Mouse (Mus musculus) intestine, embryonic 16.5 days (tissue): Measurements from ENCODE around the gene Mpv17. TPM values are rescaled to one million over a fixed set of nuclear protein-coding genes. Genes with fewer than 3 reads are reported as not detected.

Experiments used
- ATAC-seq: fragments of 200-750 bp; cut with Nextera tagmentation; 2 replicates; pipeline ENCODE4 v1.8.0; 2017; ENCODE audit warnings: moderate TSS enrichment, moderate library complexity
- H3K27ac ChIP-seq: fragments of 300-500 bp; sonication (generic); 2 replicates; pipeline ENCODE4 v1.5.1; 2014; ENCODE audit warnings: mild to moderate bottlenecking, low read length
- H3K27me3 ChIP-seq: fragments of 300-500 bp; sonication (generic); replicated peaks from 2 replicates; pipeline ENCODE4 v1.6.1; 2014; ENCODE audit warnings: low read length, control low read depth, mixed read lengths; ENCODE audit not compliant: control insufficient read depth, insufficient read depth
- H3K36me3 ChIP-seq: fragments of 300-500 bp; sonication (generic); 2 replicates; pipeline ENCODE4 v1.6.1; 2014; ENCODE audit warnings: low read length, control low read depth; ENCODE audit not compliant: control insufficient read depth, insufficient read depth
- H3K4me1 ChIP-seq: fragments of 300-500 bp; sonication (generic); 2 replicates; pipeline ENCODE4 v1.6.1; 2014; ENCODE audit warnings: low read length, control low read depth, mixed read lengths; ENCODE audit not compliant: control insufficient read depth, insufficient read depth
- H3K4me2 ChIP-seq: fragments of 300-500 bp; sonication (generic); 2 replicates; pipeline ENCODE4 v1.6.1; 2014; ENCODE audit warnings: low read depth, low read length, control low read depth
- H3K4me3 ChIP-seq: fragments of 300-500 bp; sonication (generic); 2 replicates; pipeline ENCODE4 v1.5.1; 2014; ENCODE audit warnings: mild to moderate bottlenecking, low read length
- H3K9ac ChIP-seq: fragments of 300-500 bp; sonication (generic); 2 replicates; pipeline ENCODE4 v1.6.1; 2014; ENCODE audit warnings: low read depth, low read length
- H3K9me3 ChIP-seq: fragments of 300-500 bp; sonication (generic); 2 replicates; pipeline ENCODE4 v1.6.1; 2016; ENCODE audit warnings: low read length, control low read depth; ENCODE audit not compliant: control insufficient read depth
- WGBS: fragments of 180-500 bp; shearing (Covaris S2); extraction: QIAGEN DNeasy Blood & Tissue Kit; methylation state at CpG from one replicate; pipeline ENCODE4 v1.1.7; 2014; 5-methylcytosine and 5-hydroxymethylcytosine counted together
- polyA plus RNA-seq: library from polyadenylated mRNA; unstranded; fragments of >200 nt; fragmentation: Nextera tagmentation; extraction: Ambion mirVana; gene quantifications from 2 replicates; pipeline ENCODE4 v1.2.1, GENCODE M21; 2015

Mpv17 gene
- polyA plus RNA-seq, 1 experiment from 2014 or later: 80.3 TPM

DNA sequence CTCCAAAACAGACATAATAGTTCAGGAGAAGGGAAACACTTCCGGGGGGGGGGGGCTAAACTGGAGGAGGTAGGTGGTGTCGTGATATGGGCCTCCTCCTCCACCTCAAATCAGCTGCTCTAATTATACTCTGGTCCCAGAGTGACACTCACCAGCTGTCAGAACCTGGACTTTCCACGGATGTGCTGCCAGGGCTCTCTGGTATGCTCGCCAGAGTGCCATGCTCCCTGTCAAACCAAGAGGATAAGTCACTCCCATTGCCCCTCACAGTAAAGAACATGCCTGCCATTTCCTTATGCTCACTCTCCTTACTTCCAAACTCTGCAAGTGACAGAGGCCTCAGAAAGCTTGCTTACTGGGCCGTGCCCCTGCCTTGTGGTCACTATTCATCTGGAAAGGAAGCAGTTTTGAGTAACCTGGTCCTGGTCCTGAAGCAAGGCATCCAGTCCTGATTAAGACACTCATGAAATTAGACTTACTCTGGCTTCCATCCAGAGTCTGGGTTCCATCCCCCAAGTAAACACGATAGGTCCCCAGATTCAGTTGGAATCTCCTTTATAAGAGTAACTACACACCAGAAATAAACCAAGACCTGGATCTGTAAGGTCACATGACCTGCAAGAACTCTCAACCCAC is 417 bp downstream of the Mpv17 start:
- H3K27me3 ChIP-seq: no peaks in the 10 kb centered on the region
- peak overlapping the region; percentile 81 for H3K9ac ChIP-seq
- peak overlapping the region; percentile 50 for H3K27ac ChIP-seq
- peak; percentile 30 for ATAC-seq
- peaks cover 6% of the 10 kb centered on the region for H3K4me1 ChIP-seq
- peaks cover 13% of the 10 kb centered on the region for H3K36me3 ChIP-seq
- peak overlapping the region; percentile 73 for H3K4me3 ChIP-seq
- WGBS: 17% methylated on average over 6 of the region's 6 CpGs
- no peaks in the 10 kb centered on the region for H3K9me3 ChIP-seq
- peak overlapping the region; percentile 86 for H3K4me2 ChIP-seq

DNA sequence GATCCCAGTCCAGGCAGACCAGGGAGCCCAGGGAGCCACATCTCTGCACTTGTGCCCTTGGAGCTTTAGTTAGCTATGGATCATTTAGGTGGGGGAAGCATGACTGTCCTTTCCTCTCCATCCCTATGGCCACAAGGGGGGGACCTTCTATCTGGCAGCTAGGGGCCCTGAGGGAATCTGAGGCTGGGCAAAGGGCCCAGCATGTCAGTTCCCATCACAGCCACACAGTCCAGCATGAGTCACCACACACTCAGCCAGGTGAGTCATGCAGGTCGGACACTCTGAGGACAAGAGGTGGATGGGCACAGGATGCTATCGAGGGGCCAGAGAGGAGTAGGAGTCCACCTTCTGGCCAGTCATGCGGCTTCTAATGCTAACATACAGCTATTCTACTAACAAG is 2.3 kb downstream of the Mpv17 start:
- Histone ChIP-seq H3K9me3 (no peaks in the 10 kb centered on the region), H3K27me3 (no peaks in the 10 kb centered on the region), H3K4me3 (no peak overlapping the region), H3K27ac (no peak overlapping the region), H3K4me1 (peaks cover 6% of the 10 kb centered on the region), H3K36me3 (no peaks in the 10 kb centered on the region; the same call in 1 of the 2 replicates), H3K4me2 (no peak overlapping the region), H3K9ac (no peak overlapping the region)
- WGBS: 85% methylated on average over 3 of the region's 3 CpGs
- no peak for ATAC-seq

DNA sequence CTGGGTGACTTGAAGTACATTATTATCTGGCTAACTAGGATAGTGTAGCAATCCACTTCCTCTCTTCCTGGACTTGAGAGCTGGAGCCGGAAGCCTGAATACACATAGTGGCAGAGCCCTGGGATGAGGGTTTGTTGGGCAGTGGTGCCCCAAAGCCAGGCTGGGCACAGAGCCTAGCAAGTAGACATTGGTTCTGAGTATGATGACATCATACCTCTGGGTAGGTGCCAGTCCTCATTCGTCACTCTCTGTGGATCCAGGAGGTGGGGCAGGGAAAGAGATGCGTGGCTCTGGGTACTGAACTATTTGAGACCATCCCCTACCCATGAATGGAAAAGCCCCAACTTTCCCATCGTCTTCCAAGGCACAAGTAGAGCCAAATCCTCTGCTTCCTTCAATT is 4.3 kb downstream of the Mpv17 start:
- Histone ChIP-seq H3K36me3 (no peaks in the 10 kb centered on the region; the same call in 1 of the 2 replicates), H3K9ac (no peak overlapping the region), H3K4me2 (no peak overlapping the region), H3K4me3 (no peak overlapping the region), H3K27ac (no peak overlapping the region), H3K27me3 (no peaks in the 10 kb centered on the region), H3K9me3 (no peaks in the 10 kb centered on the region), H3K4me1 (peaks cover 6% of the 10 kb centered on the region)
- ATAC-seq: no peak
- 86% methylated on average over 4 of the region's 4 CpGs for WGBS

DNA sequence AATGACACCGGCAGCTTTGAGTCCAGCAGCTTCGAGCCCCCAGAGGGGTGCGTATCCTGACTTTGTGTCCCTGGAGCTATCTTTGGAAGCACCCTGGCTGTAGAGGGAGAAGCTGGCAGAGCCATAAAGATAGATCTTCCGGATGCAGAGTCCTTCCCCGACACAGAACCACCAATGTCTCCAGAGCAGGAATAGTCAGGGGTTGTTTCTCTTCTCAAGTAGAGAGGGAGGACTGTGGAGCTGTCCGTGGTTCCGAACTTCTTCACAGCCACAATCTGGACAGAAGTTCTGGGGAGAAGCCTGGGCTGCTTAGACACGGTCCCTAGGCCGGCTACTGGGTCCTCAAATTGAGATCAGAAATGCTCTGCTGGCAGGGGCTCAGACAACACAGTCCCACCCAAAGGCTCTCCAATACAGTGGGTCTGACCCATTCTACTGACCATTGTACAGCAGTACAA is 15.1 kb downstream of the Mpv17 start:
- H3K9ac ChIP-seq: no peak overlapping the region
- ATAC-seq: no peak
- no peak overlapping the region for H3K27ac ChIP-seq
- no peaks in the 10 kb centered on the region; the same call in 1 of the 2 replicates for H3K4me1 ChIP-seq
- WGBS: 12% methylated on average over 9 of the region's 9 CpGs
- peaks cover 6% of the 10 kb centered on the region for H3K36me3 ChIP-seq
- H3K9me3 ChIP-seq: no peaks in the 10 kb centered on the region
- 0 out of 2 replicates have a peak overlapping the region, but pooled peaks have one; percentile 3 for H3K4me2 ChIP-seq
- H3K4me3 ChIP-seq: no peak overlapping the region
- H3K27me3 ChIP-seq: peaks cover 41% of the 10 kb centered on the region

DNA sequence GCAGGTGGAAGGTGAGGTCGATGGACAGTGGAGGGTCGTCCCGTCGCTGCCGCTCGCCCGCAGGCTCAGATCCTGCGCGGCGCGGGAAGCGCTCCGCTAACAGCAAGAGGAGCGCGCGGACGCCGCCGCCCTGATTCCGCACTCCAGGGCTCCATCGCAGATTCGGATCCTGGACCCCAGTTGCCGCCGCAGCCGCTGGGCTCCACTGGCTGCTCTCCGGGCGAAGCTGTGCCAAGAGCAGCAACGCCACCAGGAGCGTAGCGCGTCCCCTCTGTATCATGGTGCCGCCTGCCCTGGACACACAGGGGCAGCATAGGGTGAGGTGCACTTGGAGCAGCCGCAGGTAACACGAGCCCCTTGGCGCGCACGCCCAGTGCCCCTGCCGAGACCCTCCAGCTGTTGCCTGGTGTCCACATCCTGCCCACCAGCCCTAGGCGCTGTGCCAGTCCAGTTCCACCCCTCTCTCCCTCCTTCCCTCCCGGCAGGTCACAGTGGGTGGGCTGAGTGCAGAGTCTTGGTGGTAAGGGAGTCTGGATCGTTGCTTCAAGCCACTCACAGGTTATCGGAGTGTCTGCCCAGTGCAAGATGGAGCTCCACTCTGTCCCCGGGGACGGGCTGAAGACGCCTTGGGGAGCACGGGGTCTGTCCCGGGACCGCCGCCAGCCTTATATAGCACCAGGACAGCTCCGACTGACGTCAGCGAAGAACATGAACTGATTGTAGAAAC is 15.6 kb downstream of the Mpv17 start, which contains the start of gene Ucn:
TSS of gene Ucn (minus strand) at position 589 of the 727 bp plus-strand sequence.
- Histone ChIP-seq H3K4me1 (no peaks in the 10 kb centered on the region; the same call in 1 of the 2 replicates), H3K36me3 (peaks cover 5% of the 10 kb centered on the region), H3K4me2 (0 out of 2 replicates have a peak within 1 kb of the TSS, but pooled peaks have one; percentile 33), H3K4me3 (peak within 1 kb of the TSS; percentile 21), H3K9me3 (no peaks in the 10 kb centered on the region), H3K9ac (no peak within 1 kb of the TSS), H3K27me3 (peaks cover 41% of the 10 kb centered on the region), H3K27ac (no peak within 1 kb of the TSS)
- ATAC-seq: no peak
- 2% methylated on average over 52 of the region's 52 CpGs for WGBS

DNA sequence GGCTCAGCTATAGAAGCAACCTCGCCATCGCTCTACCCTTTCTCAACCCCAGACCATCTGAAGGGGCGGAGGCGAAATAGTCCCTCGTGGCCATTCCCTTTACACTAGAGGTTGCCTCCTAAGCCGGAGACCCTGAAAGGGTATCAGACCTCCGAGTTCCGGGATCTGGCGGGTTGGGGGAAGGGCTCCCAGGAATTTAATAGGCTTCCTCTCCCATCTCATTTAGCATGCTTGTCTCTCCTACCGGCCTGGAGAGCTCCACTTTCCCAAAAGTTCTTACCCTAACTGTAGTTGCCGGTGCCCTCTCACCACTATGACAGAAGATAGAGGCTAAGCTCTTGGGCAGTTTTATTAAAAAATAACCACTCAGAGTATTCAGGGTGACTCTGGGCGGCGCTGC is 16.4 kb downstream of the Mpv17 start:
- 3% methylated on average over 13 of the region's 13 CpGs for WGBS
- peak overlapping the region; percentile 21; the same call in 1 of the 2 replicates for H3K4me3 ChIP-seq

DNA sequence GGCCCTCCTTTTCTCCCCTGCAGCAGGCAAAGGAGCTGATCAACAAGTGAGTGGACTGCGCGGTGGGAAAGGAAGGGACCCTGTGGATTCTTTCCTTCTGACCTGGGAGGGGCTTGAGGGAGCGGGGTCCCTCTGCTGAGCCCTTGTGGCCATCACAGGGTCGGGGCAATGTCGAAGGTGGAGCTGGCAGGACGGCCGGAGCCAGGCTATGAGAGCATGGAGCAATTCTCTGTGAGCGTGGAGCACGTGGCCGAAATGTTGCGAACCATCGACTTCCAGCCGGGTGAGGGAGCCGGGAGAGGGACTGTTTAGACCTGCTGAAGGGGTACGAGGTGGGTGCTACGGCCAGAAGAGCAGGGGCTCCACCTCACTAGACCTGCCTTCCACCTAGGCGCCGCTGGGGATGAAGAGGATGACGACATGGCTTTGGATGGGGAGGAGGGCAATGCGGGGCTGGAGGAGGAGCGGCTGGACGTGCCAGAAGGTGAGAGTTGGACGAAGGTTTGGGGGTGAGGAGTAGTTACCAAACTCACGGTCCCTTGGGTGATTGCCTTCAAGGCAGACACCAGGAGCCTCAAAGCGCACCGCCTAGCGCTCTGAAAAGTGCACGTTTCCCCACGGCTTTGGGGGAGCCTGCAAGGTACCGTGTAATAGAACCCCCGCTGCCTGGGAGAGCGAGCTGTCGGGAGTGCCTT is 17.2 kb downstream of the Mpv17 start:
- Histone ChIP-seq H3K4me3 (no peak overlapping the region), H3K4me1 (no peaks in the 10 kb centered on the region; the same call in 1 of the 2 replicates), H3K27me3 (peaks cover 41% of the 10 kb centered on the region)

More for the DNA sequence above, 16.4 kb downstream of the Mpv17 start:
- Histone ChIP-seq H3K27me3 (peaks cover 41% of the 10 kb centered on the region), H3K9me3 (no peaks in the 10 kb centered on the region), H3K9ac (no peak overlapping the region), H3K36me3 (peaks cover 4% of the 10 kb centered on the region; the same call in 1 of the 2 replicates), H3K4me1 (no peaks in the 10 kb centered on the region; the same call in 1 of the 2 replicates), H3K27ac (no peak overlapping the region), H3K4me2 (0 out of 2 replicates have a peak overlapping the region, but pooled peaks have one; percentile 33)
- no peak for ATAC-seq

DNA sequence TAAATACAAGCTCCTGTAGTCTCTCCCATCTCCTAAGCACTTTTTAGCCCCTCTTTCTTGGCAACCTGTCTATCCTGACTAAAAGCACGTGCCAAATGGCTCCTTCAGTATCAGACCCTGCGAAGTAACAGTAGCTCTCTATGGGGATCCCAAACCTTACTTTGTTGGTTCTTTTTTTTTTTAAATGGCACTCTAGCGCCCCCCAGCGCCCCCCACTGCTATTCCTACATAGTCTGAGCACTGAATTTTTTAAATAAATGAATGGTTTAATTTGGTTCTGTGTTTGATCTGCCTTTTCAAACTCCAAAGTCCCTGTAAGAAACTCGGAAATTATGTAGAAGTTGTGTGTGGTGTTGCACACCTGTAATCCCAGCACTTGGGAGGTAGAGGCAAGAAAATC is 28.0 kb downstream of the Mpv17 start:
- H3K36me3 ChIP-seq: no peaks in the 10 kb centered on the region
- no peak for ATAC-seq
- H3K9ac ChIP-seq: no peak overlapping the region
- H3K27me3 ChIP-seq: no peaks in the 10 kb centered on the region
- WGBS: 41% methylated on average over 5 of the region's 5 CpGs
- H3K9me3 ChIP-seq: no peaks in the 10 kb centered on the region
- no peak overlapping the region for H3K4me3 ChIP-seq
- H3K4me1 ChIP-seq: no peaks in the 10 kb centered on the region
- H3K27ac ChIP-seq: no peak overlapping the region
- H3K4me2 ChIP-seq: no peak overlapping the region

More for the DNA sequence above, 17.2 kb downstream of the Mpv17 start:
- no peaks in the 10 kb centered on the region for H3K9me3 ChIP-seq
- H3K27ac ChIP-seq: no peak overlapping the region
- WGBS: under 1% methylated on average over 33 of the region's 33 CpGs
- no peak overlapping the region for H3K9ac ChIP-seq
- H3K36me3 ChIP-seq: peaks cover 4% of the 10 kb centered on the region; the same call in 1 of the 2 replicates
- H3K4me2 ChIP-seq: no peak overlapping the region
- no peak for ATAC-seq

DNA sequence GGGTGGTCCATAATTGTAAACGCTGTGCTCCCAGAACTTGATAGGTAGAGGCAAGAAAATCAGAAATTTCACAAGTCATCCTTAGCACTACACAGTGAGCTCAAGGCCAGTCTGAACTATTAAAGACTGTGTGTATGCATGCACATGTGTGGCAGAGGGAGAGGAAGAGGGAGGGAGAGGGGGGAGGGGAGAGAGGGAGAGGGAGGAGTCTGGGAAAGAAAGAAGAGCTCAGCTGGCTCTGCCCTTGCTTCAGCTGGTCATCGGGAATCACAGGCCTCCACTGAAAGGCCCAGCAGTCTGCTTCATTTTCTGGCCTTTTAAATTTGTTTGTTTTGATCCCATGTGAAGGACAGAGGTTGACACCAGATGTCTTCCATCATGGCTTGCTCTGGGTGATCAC is 30.6 kb downstream of the Mpv17 start:
- no peak overlapping the region for H3K9ac ChIP-seq
- WGBS: 47% methylated on average over 2 of the region's 2 CpGs
- H3K27ac ChIP-seq: no peak overlapping the region
- H3K27me3 ChIP-seq: no peaks in the 10 kb centered on the region
- H3K9me3 ChIP-seq: no peaks in the 10 kb centered on the region
- no peaks in the 10 kb centered on the region for H3K4me1 ChIP-seq
- H3K4me2 ChIP-seq: no peak overlapping the region
- no peak overlapping the region for H3K4me3 ChIP-seq
- ATAC-seq: no peak
- no peaks in the 10 kb centered on the region for H3K36me3 ChIP-seq
